Mouse (Mus musculus): Measurements from ENCODE around the gene Apoa5.
A peak's percentile ranks its signal among the peaks of the same experiment; 100 is the strongest.

The Apoa5 gene

DNA sequence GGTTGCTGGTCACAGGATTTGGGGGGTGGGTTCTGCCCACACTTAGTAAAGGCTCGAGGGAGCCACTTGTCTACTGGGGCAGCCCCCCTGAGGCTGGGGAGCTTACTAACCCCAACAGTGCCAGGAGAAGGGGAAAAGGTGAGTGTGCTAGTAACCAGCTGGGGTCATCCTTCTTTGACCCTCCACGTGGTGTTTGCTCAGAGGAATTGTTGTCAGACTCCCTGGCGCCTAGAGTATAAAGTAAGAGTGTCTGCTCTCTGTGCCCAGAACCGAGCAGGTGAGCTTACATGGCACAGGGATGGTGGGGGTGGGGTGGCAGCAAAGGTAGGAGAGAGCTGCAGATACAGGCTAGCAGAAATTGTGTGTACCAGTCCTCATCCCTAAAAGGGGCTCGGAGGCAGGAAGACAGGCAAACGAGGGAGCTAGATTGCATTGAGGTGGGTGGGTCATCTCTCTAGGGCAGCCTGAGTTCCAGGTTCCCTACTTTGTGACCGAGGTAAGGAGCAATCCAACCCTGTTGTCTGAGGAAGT lies at the start of gene Apoa5:
TSS of gene Apoa5 (plus strand) at position 291 of the 531 bp plus-strand sequence.
- no peak for DNase-seq

DNA sequence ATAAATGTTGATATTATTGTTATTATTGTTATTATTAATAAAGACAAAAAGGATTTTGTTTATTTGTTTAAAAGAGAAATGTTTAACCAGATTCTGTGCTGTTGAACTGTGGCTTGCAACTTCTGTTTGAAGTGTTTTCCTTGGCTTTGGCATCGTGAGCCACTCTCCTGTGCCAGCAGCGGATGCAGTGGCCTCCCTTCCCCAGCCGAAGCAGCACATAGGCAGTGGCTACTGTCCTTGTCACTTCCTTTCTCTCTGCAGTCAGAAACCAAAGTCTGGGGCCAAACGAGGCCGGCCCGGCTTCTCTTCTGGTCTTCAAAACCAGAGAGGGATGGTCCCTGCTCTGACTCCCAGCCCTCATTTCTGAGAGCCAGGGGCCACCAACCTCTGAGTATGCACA lies 45.3 kb upstream of the Apoa5 start:
- peak in 1 of 2 experiments; percentile 49 for DNase-seq

DNA sequence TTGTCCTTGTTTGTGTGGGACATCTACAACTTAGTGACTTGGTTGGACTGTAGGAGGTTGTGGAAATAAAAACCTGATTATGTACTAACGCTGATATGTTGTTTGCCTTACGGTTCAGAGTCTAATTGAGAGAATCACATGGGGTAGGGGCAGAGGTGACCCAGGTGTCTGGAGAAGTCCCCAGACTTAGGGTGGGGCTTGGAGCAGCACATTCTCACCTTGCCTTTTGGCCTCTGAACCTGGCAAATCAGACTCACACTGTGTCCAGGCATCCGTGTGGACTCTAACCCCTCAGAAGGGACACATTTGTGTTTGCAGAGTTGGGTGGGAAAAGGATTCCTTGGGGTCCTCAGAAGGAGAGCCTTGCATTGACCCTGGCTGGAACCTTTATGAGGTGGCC lies 44.3 kb upstream of the Apoa5 start:
- peak in 1 of 2 experiments; percentile 47 for DNase-seq

DNA sequence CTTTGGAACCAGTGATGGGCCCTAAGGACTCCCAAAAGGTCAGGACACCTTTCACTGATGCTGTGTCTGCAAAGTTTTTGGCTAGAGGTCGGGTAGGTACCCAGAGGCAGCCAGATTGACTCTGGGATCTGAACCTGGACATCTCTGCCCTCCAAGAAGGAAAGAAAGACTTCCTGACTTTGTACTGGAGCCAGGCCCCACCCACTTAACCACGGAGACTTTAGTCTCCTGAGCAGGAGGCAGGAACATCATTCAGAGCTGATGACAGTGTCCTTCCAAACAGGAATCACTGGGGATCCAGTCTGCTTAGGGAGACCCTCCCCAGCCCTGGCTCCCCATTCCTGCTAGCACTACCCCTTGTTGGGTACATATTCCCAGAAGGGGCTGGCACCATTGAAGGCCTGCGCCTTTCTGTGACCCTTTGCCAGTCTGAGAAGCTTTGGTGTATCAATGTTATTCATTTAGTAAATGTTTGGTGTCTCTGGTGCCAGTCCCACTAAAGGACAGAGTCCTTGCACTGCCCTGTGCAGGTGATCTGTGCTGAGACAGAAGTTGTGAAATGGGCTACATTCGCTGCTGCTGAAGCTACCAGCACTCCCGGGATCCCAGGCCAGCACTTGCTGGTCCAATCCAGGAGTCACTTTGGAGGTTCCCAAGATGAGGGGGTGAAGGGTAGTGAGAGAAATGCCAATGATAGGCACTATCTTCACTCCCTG lies 43.3 kb upstream of the Apoa5 start:
- DNase-seq: peak in 1 of 2 experiments; percentile 65

DNA sequence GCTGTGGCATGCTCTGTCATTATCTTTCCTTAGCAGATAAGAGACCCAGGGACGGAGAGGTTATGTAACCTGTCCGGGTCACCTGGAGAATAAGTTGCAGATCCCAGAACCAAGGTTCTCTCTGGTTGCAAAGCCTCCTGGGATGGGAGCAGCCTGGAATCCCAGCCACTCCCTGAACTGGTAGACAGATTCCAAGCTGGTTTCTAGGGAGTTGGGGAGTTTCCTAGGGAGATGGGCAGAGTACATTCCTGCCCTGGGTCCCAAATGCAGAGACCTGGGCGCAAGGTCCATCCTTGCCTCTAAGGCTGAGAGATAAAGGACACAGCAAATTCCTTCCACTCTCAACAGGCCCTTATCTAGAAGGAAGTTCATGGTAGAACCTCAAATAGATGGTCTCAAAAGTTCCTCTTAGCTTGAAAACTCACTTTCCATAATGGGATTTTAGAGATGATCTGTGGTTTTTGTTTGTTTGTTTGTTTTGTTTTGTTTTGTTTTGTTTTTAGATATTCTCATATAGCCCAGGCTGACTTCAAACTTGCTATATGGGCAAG lies 41.3 kb upstream of the Apoa5 start:
- no peak for DNase-seq

DNA sequence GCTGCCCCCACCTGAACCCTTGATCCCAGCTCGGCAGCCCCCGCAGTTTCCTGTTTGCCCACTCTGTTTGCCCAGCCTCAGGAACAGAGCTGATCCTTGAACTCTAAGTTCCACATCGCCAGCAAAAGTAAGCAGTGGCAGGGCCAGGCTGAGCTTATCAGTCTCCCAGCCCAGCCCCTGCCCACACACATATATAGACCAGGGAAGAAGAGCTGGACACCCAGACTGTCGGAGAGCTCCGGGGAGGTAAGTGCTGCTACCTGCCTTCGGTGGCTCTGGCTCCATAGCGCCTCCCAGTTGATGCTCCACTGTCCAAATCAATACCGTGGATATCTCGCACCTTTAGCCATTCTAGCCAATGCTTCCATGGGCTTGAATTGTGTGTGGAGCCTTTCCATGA lies 39.9 kb upstream of the Apoa5 start, which contains the start of gene Apoa1:
TSS of gene Apoa1 (plus strand) at position 90 of the 400 bp plus-strand sequence.
- no peak for DNase-seq

DNA sequence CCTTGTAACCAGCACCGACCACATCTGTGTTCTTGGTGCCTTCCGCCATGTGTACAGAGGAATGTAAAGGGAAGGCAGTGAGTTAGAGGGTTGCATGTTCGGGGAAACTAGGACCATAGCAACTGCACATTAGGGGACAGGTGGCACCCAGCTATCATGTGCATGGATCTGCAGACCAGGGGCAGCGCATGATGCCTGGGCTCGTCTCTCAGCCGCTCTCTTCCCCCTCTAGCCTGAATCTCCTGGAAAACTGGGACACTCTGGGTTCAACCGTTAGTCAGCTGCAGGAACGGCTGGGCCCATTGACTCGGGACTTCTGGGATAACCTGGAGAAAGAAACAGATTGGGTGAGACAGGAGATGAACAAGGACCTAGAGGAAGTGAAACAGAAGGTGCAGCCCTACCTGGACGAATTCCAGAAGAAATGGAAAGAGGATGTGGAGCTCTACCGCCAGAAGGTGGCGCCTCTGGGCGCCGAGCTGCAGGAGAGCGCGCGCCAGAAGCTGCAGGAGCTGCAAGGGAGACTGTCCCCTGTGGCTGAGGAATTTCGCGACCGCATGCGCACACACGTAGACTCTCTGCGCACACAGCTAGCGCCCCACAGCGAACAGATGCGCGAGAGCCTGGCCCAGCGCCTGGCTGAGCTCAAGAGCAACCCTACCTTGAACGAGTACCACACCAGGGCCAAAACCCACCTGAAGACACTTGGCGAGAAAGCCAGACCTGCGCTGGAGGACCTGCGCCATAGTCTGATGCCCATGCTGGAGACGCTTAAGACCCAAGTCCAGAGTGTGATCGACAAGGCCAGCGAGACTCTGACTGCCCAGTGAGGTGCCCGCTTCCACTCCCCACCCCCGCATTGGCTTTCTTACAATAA lies 38.6 kb upstream of the Apoa5 start:
- DNase-seq: peak; percentile 91 to 93

DNA sequence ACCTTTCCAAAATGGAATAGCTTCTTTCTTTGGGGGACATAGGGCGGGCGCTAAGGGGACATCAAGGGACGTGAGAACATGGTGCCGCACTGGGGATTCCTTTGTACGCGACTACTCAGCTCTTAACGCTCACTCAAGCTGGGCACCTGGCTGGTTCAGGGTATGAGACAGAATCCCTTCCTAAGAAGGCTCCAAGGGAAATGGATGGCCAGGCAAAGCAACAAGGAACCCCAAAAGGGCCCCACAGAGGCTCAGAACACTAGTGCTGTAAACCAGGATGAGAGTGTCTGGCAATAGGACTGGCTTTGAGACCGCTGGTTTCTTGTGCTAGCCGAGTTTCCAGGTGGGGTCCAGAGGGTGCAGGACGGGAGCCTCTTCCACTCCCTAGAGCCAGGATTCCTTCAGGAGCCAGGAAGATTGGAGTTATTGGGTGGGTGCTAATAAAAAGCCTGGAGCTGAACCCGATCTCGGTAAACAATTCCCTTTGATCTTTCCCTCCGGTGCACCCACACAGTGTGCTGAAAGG lies 37.9 kb upstream of the Apoa5 start:
- DNase-seq: no peak

DNA sequence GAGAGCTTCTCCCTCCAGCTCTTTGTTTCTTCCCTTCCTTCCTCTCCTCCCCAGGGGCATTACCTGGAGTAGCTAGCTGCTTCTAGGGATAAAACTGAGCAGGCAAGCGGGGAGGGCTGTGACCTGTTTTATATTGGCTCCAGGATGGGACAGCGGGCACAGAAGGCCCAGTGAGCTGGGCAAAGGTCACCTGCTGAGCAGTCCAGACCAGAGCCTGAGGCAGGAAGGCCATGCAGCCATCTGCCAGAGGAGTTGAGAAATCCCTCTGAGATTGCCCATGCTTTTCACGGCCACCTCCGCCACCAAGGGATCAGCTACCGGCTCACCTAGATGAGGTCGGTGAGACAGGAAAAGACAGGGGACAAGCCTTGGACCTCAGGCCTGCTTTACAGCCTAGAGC lies 33.2 kb upstream of the Apoa5 start:
- DNase-seq: peak; percentile 76 to 81

DNA sequence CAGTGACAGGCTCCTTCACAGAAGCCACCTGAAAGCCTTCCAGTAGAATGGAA lies 33.0 kb upstream of the Apoa5 start, which contains the start of gene Apoc3:
TSS of gene Apoc3 (minus strand) at position 41 of the 53 bp plus-strand sequence.
- no peak for DNase-seq

DNA sequence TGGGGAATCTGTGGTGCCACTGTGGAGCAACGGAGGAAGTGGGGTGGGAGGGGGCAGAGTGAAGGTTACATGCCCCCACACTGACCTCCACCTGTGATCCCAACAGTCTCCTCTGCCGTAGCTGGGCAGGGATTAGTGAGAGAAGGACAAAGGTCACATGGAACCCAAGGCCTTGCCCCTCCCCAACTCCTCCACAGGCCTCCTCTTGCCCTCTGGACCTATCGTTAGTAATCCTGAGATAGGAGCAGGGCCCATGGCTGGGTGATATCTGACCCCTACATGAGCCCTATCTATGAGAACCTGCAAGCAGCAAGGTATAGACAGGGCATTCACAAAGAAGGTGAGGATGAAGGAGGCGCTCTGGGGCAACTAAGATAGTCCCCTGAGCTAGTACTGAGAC lies 32.8 kb upstream of the Apoa5 start:
- peak; percentile 54 to 56 for DNase-seq

DNA sequence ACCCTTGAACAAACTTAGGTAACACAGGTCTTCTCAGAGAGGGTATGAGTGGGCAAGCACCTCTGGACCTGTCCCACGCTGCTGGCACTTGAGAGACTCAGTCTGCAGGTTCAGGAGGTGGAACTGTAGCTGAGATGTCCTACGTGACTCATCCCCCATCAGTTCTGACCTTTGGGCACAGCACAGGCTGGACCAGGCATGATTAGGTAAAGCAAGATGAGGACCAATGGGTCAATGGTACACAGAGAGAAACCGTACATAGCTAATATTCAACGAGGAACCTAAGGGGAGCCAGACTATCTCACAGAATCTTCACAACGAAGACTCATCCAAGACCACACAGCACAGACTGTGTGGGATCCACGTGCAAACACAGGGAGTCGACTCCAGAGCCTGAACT lies 29.6 kb upstream of the Apoa5 start:
- DNase-seq: no peak

DNA sequence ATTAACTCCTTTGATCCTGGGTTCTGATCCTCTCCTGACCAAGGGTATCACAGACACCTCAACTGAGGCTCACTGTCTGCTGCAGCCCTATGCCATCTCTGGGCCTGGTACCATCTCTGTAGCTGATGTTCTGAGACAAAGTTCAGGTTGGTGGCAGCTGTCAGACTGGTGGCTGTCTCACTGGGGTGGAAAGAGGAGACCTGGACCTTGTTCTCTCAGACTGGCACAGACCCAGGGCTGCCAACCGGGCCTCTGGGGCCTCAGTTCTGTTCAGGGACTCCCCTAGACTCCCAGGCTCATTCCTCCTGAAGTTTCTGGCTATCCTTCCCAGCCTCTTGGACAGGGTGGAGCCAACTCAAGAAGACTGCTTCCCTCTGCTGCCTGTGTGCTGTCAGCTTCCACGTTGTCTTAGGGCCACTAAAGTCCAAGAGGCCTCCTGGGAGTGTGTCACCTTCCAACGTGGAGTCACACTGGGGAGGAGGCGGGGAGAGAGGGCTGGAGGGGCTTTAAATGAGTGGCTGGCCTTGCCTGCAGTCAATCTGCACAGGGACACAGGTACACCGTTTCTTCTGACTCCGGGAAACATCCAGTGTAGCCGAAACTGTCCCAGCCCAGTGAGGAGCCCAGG lies 27.8 kb upstream of the Apoa5 start, which contains the start of gene Apoa4:
TSS of gene Apoa4 (plus strand) at position 171 of the 628 bp plus-strand sequence.
- DNase-seq: peak; percentile 55 to 76

DNA sequence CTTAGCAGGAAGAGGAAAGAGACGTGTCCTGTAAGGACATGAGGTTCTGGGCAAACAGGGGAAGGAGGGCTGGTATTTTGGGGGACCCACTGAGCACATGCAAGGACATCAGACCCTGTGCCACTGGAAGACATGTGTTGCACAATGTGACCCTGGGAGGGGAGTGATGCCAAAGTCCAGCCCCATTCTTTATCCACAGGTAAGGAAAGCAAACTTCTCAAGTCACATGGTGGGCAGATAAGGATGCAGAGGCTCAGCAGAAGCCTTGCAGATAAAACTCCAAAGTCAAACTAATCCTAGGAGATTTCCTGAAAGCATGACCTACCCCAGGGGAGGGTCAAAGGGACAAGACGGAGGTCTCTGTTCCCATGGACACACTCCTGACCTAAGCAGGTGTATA lies 26.6 kb upstream of the Apoa5 start:
- DNase-seq: no peak

DNA sequence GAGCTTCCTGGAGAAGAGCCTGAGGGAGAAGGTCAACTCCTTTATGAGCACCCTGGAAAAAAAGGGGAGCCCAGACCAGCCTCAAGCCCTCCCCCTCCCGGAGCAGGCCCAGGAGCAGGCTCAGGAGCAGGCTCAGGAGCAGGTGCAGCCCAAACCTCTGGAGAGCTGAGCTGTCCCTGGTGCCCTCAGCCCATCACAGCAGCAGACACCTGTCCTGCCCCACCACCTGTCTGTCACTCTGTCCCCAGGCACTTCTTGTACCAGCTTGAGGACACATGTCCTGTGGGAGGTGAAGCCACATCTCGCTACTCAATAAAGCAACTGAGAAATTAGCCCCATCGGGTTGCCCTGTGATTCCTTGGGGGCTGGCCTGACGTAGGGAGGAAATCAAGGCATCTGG lies 25.3 kb upstream of the Apoa5 start:
- no peak for DNase-seq

DNA sequence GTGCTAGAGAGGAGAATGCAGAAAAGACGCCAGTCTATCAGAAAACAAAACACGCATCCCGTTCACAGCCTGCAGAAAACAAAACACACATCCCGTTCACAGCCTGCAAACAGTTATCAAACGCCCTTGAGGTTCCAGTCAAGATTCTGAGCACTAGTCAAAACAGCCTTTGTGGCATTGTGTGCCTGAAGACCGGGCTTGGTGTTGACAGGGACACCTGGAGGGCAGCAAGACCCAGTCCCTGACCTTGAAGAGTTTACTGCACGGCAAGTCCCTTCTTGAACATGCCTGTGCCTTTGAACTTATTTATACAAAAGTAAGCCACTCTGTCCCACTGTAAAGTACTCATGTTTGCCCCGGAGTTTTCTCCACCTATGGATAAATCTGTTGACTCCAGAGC lies 24.8 kb upstream of the Apoa5 start:
- no peak for DNase-seq

DNA sequence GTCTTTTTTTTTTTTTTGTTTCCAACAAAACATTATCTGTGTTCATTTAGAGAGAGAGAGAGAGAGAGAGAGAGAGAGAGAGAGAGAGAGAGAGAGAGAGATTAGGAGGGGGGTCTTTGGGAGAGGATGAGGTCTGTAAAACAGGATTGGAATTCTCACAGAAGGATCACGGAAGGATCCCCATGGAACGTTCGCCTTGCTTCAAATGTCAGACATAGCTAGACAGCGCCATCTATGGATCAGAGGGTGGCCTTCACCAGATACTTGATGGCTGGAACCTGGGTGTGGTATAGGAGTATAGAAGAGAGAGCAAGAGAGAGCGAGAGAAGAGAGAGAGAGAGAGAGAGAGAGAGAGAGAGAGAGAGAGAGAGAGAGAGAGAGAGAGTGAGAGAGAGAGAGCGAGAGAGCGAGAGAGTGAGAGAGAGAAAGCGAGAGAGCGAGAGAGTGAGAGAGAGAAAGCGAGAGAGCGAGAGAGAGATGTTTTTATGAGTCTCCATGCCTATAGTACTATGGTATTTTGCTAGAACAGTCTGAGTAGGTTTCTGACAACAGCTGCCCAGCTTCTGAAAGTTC lies 21.6 kb upstream of the Apoa5 start:
- DNase-seq: peak; percentile 74 to 82

DNA sequence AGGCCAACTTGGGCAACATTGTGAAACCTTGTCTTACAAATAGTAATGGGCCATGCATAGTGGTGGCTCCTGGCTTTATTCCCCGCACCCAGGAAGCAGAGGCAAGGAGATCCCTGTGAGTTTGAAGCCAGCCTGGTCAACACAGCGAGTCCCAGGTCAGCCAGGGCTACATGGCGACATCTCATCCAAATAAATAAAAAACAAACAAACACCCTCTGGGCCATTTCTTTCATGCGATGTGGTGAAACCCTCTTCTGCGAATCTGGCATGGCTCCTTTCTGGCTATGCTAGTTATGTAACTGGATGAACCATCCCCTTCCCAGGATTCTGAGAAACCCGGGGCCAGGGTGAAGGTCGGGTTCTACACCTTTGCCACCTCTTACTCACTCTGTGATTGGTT lies 12.3 kb upstream of the Apoa5 start:
- no peak for DNase-seq

DNA sequence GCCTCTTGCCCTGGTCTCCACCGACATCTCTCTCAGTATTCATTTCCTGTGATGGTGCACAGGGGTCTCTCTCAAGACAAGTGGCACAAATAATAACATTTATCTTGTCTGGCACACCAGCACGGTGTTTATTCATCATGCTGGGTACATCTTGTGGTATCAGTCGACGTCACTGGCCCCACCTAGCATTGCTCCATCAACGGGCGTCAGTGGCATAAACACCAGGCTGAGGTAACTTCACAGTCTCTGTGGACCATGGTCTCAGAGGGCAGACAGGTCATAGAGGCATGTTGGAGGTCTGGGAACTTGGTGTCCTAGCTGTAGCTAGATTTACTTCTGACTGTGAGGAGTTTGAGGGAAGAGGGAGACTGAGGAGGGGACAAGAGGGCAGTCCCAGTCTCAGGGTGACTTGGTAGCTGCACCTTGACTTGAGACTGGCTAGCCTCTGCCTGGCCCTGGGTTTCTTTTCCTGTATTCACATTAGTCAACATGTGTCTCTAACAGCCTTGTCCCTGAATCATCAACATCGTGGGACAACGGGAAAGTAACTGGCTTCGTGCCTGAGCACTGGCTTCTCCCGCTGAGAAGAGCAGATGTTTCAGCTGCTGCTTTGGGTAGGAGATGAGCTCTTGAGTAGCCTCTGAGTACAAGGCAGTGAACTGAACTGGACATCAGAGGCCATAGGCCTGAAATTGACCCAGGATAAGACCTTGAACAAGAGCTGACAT lies 11.6 kb upstream of the Apoa5 start:
- no peak for DNase-seq

DNA sequence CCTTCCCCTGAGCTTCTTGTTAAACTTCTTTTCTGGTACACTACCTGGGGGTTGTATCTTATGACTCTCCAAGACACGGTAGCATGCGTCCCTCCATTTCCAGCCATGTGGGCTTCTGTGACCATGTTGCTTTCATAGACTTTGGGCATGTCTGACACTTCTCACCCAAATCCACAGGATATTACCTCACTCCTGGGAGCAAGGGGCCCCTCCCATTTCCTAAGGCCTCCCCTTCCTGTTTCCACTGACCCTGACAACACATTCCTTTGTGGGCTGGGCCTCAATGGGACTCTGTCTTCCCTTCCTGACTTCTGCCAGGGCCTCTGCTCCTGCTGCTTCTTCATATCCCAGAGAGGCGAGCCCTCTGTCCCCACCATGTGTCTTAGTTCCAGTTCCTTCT lies 10.9 kb upstream of the Apoa5 start:
- DNase-seq: no peak

DNA sequence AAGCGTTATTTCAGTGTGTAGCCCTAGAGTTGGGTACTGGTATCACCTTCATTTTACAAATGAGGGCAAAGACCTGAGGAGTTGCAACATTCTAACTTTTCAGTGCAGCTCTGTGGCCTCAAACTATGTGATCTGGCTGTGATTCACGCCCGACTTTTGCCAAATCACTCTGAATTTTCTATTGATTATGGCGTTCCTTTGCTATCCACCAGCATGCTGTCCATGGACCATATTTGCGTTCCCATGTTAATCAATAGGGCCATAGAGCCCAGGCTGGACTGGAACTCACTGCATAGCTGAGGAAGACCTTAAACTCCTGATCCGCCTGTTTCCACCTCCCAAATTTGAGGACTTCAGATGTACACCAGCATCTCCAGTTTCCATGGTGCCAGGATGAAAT lies 9.3 kb upstream of the Apoa5 start:
- DNase-seq: no peak

DNA sequence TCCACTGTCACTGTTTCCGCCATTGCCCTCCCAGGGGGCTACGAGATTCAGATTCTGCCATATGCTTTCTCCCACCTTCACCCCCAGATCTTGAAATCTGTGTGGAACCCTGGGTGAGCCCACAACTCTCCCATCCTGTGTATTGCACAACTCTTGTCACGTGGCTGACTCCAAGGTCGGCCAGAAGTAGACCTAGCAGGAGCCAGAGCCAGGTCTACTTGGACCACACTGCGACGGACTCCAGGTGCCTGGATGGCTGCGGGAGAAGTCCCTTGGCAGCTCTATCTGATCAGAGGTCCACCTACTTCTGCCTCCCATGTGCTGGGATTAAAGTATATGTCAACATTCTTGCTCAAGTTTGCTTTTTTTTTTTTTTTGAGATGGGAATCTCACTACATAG lies 7.3 kb upstream of the Apoa5 start:
- peak; percentile 25 to 56 for DNase-seq
